Mouse (Mus musculus): ENCODE data around the gene Hmgb3. TPM values are rescaled to one million over a fixed set of nuclear protein-coding genes. Genes with fewer than 3 reads are reported as not detected.

The Hmgb3 gene
- 56.6 TPM for polyA plus RNA-seq (2015; fragmentation: Illumina TruSeq; extraction: RNeasy Lipid Tissue Mini Kit (QIAGEN cat#74804); ENCODE audit: low read depth, low replicate concordance)

GRCm38 (mm10) chrX:71555415-71556114 lies at the start of gene Hmgb3:
TSS of gene Hmgb3 (plus strand) at chrX:71555918.

Other genes with a start within 250 kb of the Hmgb3 start
- gene Mtmr1, start 191.2 kb upstream of the Hmgb3 start, polyA plus RNA-seq (2015; fragmentation: Illumina TruSeq; extraction: RNeasy Lipid Tissue Mini Kit (QIAGEN cat#74804); ENCODE audit: low read depth, low replicate concordance): 36.0 TPM
- 76.1 TPM for gene Cd99l2, start 63.1 kb upstream of the Hmgb3 start, polyA plus RNA-seq (2015; fragmentation: Illumina TruSeq; extraction: RNeasy Lipid Tissue Mini Kit (QIAGEN cat#74804); ENCODE audit: low read depth, low replicate concordance)
- 0.37 TPM for gene Gpr50, start 107.7 kb downstream of the Hmgb3 start, polyA plus RNA-seq (2015; fragmentation: Illumina TruSeq; extraction: RNeasy Lipid Tissue Mini Kit (QIAGEN cat#74804); ENCODE audit: low read depth, low replicate concordance)

All from brain, adult 10 weeks (tissue).